Mouse (Mus musculus): Measurements from ENCODE around the gene Mink1. TPM values are rescaled to one million over a fixed set of nuclear protein-coding genes. Genes with fewer than 3 reads are reported as not detected.

Mink1 gene
- polyA plus RNA-seq, 1 experiment from 2014 or later = 12.7 TPM

DNA sequence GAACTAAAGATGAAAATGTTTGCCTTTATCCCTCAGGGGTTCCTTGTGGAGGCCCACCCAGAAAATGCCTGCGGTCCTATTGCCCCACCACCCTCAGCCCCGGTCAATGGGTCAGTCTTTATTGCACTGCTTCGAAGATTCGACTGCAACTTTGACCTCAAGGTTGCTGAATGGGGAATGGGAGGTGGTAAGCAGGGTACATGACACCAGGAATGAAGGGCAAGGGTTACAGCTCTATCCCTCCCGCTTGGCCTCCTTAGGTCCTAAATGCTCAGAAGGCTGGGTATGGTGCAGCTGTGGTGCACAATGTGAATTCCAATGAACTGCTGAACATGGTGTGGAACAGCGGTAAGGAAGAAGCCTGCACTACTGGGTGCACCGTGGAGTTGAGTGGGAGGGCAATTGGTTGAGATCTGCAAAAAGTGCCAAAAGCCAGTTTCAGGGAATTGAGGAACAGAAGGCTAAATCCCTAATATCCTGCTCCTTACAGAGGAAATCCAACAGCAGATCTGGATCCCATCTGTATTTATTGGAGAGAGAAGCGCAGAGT lies 86.6 kb downstream of the Mink1 start:
- Histone ChIP-seq H3K4me1 (ENCODE audit: control insufficient read depth in 2 of 2, insufficient read depth in 2 of 2, low read length in 2 of 2) (peaks cover 20 to 54% of the 10 kb centered on the region in 2 experiments), H3K36me3 (ENCODE audit: control insufficient read depth, insufficient read depth, low read length) (peaks cover 66% of the 10 kb centered on the region), H3K27ac (replicated peaks in 1 of 2; ENCODE audit: control insufficient read depth in 1 of 2, insufficient read depth in 1 of 2, low read depth in 2 of 2, low read length in 2 of 2) (no peak overlapping the region), H3K9ac (ENCODE audit: low read length) (no peak overlapping the region), H3K4me3 (ENCODE audit: control insufficient read depth in 1 of 2, insufficient read depth in 1 of 2, low read depth in 1 of 2, low read length in 2 of 2) (no peak overlapping the region), H3K27me3 (ENCODE audit: control insufficient read depth, insufficient read depth, low read length) (no peaks in the 10 kb centered on the region), H3K4me2 (ENCODE audit: low read length) (peak overlapping the region; percentile 99; the same call in 1 of the 2 replicates), H3K9me3 (ENCODE audit: control insufficient read depth, low read length) (no peaks in the 10 kb centered on the region)
- ATAC-seq (ENCODE audit: insufficient number of reproducible peaks, insufficient read depth, low FRiP score, low read depth) = no peak
- 80% methylated on average over 8 of the region's 8 CpGs for WGBS

DNA sequence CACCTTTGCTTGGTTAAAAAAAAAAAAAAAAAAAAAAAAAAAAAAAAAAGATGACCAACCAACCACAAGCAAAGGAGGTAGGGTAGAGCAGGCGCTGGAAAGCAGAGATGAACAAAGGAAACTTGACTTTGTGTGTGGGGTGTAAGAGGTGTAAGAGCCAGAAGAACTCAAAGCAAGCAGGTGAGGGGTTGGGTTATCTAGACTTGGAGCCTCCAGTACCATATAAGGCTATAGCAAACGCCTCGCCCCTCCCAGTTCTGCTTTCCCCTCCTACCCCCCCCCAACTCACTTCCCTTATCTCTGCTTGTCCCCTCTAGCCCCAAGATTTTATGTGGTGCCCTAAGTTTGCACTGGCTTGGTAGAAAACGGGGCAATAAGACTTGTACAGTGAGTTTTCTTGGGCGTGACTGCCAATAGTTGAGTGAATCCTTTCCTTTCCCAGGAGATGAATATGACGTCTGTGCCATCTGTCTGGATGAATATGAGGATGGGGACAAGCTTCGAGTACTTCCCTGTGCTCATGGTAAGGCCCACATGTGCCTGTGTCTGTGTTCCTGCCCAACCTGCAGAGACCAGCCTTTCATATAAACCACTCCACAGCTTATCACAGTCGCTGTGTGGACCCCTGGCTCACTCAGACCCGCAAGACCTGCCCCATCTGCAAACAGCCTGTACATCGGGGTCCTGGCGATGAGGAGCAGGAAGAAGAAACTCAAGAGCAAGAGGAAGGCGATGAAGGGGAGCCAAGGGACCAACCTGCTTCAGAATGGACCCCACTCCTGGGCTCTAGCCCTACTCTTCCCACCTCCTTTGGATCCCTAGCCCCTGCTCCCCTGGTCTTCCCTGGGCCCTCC lies 87.9 kb downstream of the Mink1 start:
- H3K9ac ChIP-seq (ENCODE audit: low read length) = peak overlapping the region; percentile 21; the same call in 1 of the 2 replicates
- H3K4me3 ChIP-seq (ENCODE audit: control insufficient read depth in 1 of 2, insufficient read depth in 1 of 2, low read depth in 1 of 2, low read length in 2 of 2) = no peak overlapping the region
- WGBS = 68% methylated on average over 12 of the region's 12 CpGs
- ATAC-seq (ENCODE audit: insufficient number of reproducible peaks, insufficient read depth, low FRiP score, low read depth) = no peak
- H3K4me1 ChIP-seq (ENCODE audit: control insufficient read depth in 2 of 2, insufficient read depth in 2 of 2, low read length in 2 of 2) = peaks cover 16 to 49% of the 10 kb centered on the region in 2 experiments
- 0 out of 2 replicates have a peak overlapping the region, but pooled peaks have one; percentile 12 for H3K4me2 ChIP-seq (ENCODE audit: low read length)
- peak overlapping the region in 1 of 2 experiments; percentile 12; a peak in 2 of 4 replicates for H3K27ac ChIP-seq (replicated peaks in 1 of 2; ENCODE audit: control insufficient read depth in 1 of 2, insufficient read depth in 1 of 2, low read depth in 2 of 2, low read length in 2 of 2)
- H3K27me3 ChIP-seq (ENCODE audit: control insufficient read depth, insufficient read depth, low read length) = no peaks in the 10 kb centered on the region
- H3K36me3 ChIP-seq (ENCODE audit: control insufficient read depth, insufficient read depth, low read length) = peaks cover 53% of the 10 kb centered on the region
- H3K9me3 ChIP-seq (ENCODE audit: control insufficient read depth, low read length) = no peaks in the 10 kb centered on the region

DNA sequence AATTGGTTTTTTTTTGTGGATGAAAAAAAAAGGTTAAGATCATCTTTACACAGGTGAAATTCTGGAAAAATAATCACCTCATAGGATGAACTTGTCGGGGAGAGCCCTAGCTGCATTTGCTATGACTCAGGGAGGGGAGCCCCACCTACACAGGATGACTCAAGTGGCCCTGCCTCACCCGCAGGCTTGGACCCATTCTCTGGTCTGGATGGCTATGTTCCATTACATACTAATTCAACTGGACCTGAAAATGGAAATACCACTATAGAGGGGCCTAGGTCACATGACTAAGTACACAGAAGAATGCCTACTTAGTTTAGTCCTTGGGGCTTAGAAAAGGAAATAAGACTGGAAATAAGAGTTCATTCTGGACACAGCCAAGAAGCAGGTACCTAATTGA lies 88.7 kb downstream of the Mink1 start:
- Histone ChIP-seq H3K4me2 (ENCODE audit: low read length) (peak overlapping the region; percentile 13; the same call in 1 of the 2 replicates), H3K4me3 (ENCODE audit: control insufficient read depth in 1 of 2, insufficient read depth in 1 of 2, low read depth in 1 of 2, low read length in 2 of 2) (no peak overlapping the region), H3K27me3 (ENCODE audit: control insufficient read depth, insufficient read depth, low read length) (no peaks in the 10 kb centered on the region), H3K9ac (ENCODE audit: low read length) (peak overlapping the region; percentile 21; the same call in 1 of the 2 replicates), H3K9me3 (ENCODE audit: control insufficient read depth, low read length) (no peaks in the 10 kb centered on the region), H3K36me3 (ENCODE audit: control insufficient read depth, insufficient read depth, low read length) (peaks cover 50% of the 10 kb centered on the region), H3K4me1 (ENCODE audit: control insufficient read depth in 2 of 2, insufficient read depth in 2 of 2, low read length in 2 of 2) (peaks cover 14 to 45% of the 10 kb centered on the region in 2 experiments), H3K27ac (replicated peaks in 1 of 2; ENCODE audit: control insufficient read depth in 1 of 2, insufficient read depth in 1 of 2, low read depth in 2 of 2, low read length in 2 of 2) (peak overlapping the region in 1 of 2 experiments; percentile 12; a peak in 1 of 4 replicates)
- no peak for ATAC-seq (ENCODE audit: insufficient number of reproducible peaks, insufficient read depth, low FRiP score, low read depth)
- 52% methylated on average over 2 of the region's 2 CpGs for WGBS

- peak overlapping the region; percentile 21 to 50; a peak in 1 of 4 replicates for H3K27ac ChIP-seq (replicated peaks in 1 of 2; ENCODE audit: control insufficient read depth in 1 of 2, insufficient read depth in 1 of 2, low read depth in 2 of 2, low read length in 2 of 2)
- H3K9me3 ChIP-seq (ENCODE audit: control insufficient read depth, low read length) = no peaks in the 10 kb centered on the region
- H3K4me3 ChIP-seq (ENCODE audit: control insufficient read depth in 1 of 2, insufficient read depth in 1 of 2, low read depth in 1 of 2, low read length in 2 of 2) = peak overlapping the region; percentile 79 to 97
- no peaks in the 10 kb centered on the region for H3K27me3 ChIP-seq (ENCODE audit: control insufficient read depth, insufficient read depth, low read length)
- 58% methylated on average over 12 of the region's 12 CpGs for WGBS
- H3K4me2 ChIP-seq (ENCODE audit: low read length) = peak overlapping the region; percentile 90
- H3K4me1 ChIP-seq (ENCODE audit: control insufficient read depth in 2 of 2, insufficient read depth in 2 of 2, low read length in 2 of 2) = peaks cover 21 to 53% of the 10 kb centered on the region in 2 experiments
- ATAC-seq (ENCODE audit: insufficient number of reproducible peaks, insufficient read depth, low FRiP score, low read depth) = no peak
- peak overlapping the region; percentile 99 for H3K9ac ChIP-seq (ENCODE audit: low read length)
- peaks cover 50% of the 10 kb centered on the region for H3K36me3 ChIP-seq (ENCODE audit: control insufficient read depth, insufficient read depth, low read length)
Measured at GRCm38 (mm10) chr11:70652029-70652883, 89.6 kb downstream of the Mink1 start.

DNA sequence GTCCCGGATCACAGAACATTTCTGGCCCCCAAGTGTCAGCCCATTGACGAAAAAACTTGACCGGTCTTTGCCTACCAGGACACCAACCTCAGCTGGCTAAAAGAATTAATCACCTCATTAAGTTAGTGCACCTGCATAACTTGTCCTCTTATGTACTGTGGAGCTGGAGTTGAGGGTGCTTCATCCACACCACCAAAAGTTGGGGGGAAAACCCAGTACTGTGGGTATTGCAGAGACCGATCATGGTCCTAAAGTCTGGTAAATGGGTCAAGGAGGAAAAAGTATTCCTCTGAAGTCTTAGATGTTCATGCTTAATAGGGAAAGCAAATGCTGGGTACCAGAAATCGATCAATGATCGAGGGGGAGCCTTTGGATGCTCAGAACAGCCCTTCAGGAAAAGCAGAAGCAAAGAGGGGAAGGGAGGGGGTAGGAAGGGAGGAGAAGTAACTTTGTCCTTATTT lies 90.2 kb downstream of the Mink1 start:
- Histone ChIP-seq H3K4me1 (ENCODE audit: control insufficient read depth in 2 of 2, insufficient read depth in 2 of 2, low read length in 2 of 2) (peaks cover 27 to 54% of the 10 kb centered on the region in 2 experiments), H3K27me3 (ENCODE audit: control insufficient read depth, insufficient read depth, low read length) (no peaks in the 10 kb centered on the region), H3K4me2 (ENCODE audit: low read length) (peak overlapping the region; percentile 90), H3K9ac (ENCODE audit: low read length) (peak overlapping the region; percentile 99), H3K4me3 (ENCODE audit: control insufficient read depth in 1 of 2, insufficient read depth in 1 of 2, low read depth in 1 of 2, low read length in 2 of 2) (peak overlapping the region; percentile 79 to 97), H3K36me3 (ENCODE audit: control insufficient read depth, insufficient read depth, low read length) (peaks cover 50% of the 10 kb centered on the region), H3K9me3 (ENCODE audit: control insufficient read depth, low read length) (no peaks in the 10 kb centered on the region), H3K27ac (replicated peaks in 1 of 2; ENCODE audit: control insufficient read depth in 1 of 2, insufficient read depth in 1 of 2, low read depth in 2 of 2, low read length in 2 of 2) (peak overlapping the region; percentile 50 to 98; a peak in 3 of 4 replicates)
- ATAC-seq (ENCODE audit: insufficient number of reproducible peaks, insufficient read depth, low FRiP score, low read depth) = no peak
- WGBS = 48% methylated on average over 6 of the region's 6 CpGs

GRCm38 (mm10) chr11:70653345-70654197 lies 90.9 kb downstream of the Mink1 start:
- ATAC-seq (ENCODE audit: insufficient number of reproducible peaks, insufficient read depth, low FRiP score, low read depth) = 0 out of 2 replicates have a peak, but pooled peaks have one; percentile 3
- H3K36me3 ChIP-seq (ENCODE audit: control insufficient read depth, insufficient read depth, low read length) = peaks cover 51% of the 10 kb centered on the region
- under 1% methylated on average over 62 of the region's 63 CpGs for WGBS

More at GRCm38 (mm10) chr11:70653345-70654197, 90.9 kb downstream of the Mink1 start:
- H3K27me3 ChIP-seq (ENCODE audit: control insufficient read depth, insufficient read depth, low read length) = no peaks in the 10 kb centered on the region
- H3K4me3 ChIP-seq (ENCODE audit: control insufficient read depth in 1 of 2, insufficient read depth in 1 of 2, low read depth in 1 of 2, low read length in 2 of 2) = peak overlapping the region; percentile 79 to 97
- H3K4me2 ChIP-seq (ENCODE audit: low read length) = peak overlapping the region; percentile 90
- no peaks in the 10 kb centered on the region for H3K9me3 ChIP-seq (ENCODE audit: control insufficient read depth, low read length)
- peak overlapping the region; percentile 90 to 98 for H3K27ac ChIP-seq (replicated peaks in 1 of 2; ENCODE audit: control insufficient read depth in 1 of 2, insufficient read depth in 1 of 2, low read depth in 2 of 2, low read length in 2 of 2)
- peak overlapping the region; percentile 99 for H3K9ac ChIP-seq (ENCODE audit: low read length)
- peaks cover 34 to 54% of the 10 kb centered on the region in 2 experiments for H3K4me1 ChIP-seq (ENCODE audit: control insufficient read depth in 2 of 2, insufficient read depth in 2 of 2, low read length in 2 of 2)

Measured in heart, embryonic 14.5 days (tissue).